Mouse (Mus musculus): Measurements from ENCODE around the gene Lrrc27.

Gene Lrrc27
- long read RNA-seq, experiment 1, partial matches to known transcripts = 2 of 5 reads
- long read RNA-seq, experiment 1, other reads (novel, unspliced or antisense) = 3 of 5 reads
- long read RNA-seq, experiment 2, partial matches to known transcripts = 1 of 7 reads
- long read RNA-seq, experiment 2, other reads (novel, unspliced or antisense) = 6 of 7 reads

DNA sequence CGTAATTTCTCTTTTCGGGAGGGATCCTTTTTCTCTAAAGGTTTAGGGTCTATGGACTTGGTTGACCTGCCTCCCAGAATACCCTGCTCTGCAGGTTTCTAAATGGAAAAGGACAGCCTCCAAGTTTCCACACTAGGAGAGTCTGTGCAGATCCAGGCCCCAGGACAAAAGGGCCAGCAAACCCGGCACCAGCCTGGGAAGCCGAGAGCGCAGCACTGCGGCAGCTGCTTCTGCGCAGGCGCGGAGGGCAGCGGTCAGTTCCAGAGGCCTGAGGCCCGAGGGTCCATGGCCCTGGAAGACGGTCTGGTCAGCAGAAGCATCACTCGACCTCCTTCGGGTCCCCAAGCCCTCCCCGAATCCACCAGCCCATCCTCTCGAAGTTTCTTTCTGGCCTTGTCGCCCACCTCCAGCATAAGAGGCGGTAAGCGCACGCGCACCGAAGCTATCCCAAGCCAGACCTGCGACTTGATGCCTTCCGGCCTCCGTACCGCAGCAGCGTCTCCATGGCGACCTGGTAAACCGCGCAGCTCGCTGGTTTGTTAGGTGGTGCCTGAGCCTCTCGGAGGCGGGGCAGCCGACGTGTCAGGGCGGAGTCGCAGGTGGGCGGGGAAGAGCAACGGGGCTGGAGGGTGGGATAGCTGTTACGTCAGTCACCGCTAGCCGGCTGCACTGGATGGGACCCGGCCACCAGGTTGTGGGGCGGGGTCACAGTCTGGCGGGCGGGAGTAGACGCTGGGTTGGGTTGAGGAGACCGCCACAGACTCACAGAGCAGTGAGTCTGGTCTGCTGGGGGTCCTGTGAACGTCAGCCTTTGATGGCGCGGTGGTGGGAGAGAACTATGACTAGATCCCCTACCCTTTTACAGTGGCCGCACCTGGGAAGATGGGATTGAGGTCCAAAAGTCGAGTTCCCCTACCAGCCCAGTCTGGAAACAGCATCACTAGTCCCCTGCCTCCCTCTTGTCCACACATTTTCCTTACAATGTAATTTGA lies at the start of gene Lrrc27, which contains the start of gene Stk32c:
Lrrc27 (plus strand) TSS at position 235 of the 992 bp plus-strand sequence.
Stk32c (minus strand) TSS at position 554 of the 992 bp plus-strand sequence.
- intact Hi-C loops (cut with DNase I) = no loop called here

DNA sequence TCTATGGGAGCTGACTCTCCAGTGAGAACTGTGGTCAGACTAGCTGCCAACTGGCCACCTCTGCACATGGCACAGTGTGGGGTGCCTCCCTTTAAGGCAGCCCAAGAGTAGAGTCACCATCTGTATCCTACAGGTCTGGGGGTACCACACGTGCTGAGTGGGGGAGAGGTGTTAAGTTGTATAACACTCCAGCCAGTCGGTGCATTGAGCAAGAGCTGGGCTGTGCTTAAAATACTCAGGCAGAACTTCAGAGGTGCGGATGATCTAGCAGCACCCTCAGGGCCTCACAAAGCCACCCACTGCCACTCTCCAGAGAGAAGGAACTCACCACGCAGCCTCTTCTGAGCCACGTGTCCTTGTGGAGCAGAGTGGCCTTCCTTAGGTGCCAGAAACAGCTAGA lies 48.4 kb upstream of the Lrrc27 start:
- intact Hi-C loops (cut with DNase I) = no loop called here

DNA sequence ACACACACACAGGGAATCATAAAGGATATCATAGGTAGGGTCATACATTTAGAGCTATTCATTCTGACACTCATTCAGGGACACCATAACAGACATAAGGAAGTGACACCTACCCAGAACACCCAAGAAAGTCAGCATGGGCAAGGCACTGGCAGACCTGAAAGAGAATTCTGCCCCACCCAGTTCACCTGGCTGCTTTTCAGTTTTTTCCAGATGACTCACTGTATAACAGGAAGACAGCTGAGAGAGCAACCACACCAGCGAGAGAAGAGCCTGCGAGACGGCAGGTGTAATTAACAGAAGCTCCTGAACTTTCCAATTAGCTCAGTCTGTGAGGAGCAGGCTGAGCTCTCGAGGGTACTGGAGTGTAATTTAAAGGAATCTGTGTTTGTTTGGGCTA lies 43.6 kb upstream of the Lrrc27 start:
- intact Hi-C loops (cut with DNase I) = no loop called here

DNA sequence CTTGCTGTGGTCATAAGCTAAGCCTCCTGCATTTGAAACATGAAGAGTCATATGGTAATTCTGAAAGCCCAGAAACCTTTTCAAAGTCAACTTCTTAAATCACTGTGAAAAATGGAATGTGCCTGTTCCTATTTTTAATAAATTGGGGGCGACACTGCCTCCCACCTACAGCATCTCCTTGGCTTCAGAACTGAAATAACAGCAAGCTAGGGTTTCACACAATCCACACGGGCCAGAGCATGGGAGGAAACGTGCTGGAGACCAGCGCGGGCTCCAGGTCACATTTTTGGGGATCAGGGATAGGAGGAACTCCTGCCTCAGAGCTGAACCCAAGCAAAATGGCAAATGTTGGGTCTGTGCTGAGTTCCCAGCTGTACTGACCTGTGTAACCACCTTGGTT lies 33.5 kb upstream of the Lrrc27 start:
- intact Hi-C loops (cut with DNase I) = no loop called here

DNA sequence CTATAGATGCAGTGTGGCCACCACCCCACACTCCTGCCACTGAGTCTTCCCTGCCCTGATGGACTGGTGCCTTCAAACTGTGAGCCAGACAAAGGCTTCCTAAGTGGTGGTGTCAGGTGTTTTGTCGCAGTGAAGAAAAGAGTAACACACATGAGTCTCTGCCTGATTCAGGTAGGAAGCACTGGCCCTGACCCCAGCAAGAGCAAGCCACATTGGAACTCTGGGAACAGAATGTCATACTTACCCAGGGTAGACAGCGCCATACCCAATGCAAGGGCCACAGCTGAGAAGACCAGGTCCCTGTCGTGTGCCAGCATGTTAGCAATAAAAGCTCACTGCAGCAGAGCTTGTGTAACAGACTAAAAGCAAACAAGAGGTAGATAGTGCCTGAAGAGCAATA lies 32.7 kb upstream of the Lrrc27 start:
- intact Hi-C loops (cut with DNase I) = no loop called here

DNA sequence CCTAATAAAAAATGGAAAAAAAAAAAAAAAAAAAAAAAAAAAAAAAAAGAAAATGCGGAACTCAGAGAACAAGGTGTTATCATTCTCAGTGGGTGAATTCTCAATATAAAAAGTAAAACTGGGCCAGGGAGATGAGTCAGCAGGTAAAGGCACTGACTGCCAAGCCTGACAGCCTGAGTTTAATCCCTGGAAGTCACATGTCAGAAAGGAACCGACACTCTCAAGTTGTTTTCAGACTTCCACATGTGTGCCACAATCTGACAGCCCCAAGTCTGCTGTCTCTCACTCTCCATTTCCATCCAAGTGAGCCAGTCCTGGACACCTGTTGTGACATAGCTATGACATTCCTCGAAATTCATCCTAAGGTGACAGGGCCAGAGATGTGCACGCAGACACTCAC lies 28.4 kb upstream of the Lrrc27 start:
- intact Hi-C loops (cut with DNase I) = no loop called here

DNA sequence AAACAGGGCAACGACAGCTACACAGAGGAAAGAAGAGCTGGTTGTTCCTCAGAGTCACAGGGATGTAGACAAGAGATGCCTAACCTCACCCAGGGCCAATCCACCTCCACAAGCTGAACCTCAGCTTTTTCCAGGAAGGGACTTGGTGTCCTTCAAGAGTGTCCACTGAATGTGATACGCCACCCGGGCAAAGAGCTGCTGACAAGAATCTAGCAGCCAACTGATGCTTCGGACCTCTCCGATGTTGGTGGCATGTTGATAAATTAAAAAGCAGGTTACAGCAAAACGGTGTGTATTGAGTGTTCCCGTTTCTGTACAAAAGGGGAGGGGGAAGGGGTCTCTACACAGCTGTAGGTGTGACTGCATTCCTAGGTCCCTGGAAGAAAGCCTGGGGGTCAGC lies 27.9 kb upstream of the Lrrc27 start:
- intact Hi-C loops (cut with DNase I) = no loop called here

DNA sequence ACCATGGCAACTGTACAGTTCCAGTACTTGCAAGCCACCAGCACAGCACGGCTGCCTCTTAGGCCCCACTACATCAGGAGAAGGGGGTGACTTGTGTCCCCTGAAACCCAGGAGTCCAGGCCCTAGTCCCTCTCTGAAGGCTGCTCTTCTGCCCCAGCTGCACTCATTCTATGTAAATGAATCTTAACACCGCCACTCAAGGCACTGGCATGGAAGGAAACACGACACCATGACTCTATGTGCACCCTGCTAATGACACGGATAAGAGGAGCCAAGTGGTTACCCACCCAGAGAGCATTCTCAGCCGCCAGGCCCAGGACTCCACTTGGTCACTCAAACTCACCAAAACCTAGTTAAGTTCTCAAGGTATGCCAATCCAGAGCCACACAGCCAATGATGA lies 26.8 kb upstream of the Lrrc27 start:
- intact Hi-C loops (cut with DNase I) = no loop called here

DNA sequence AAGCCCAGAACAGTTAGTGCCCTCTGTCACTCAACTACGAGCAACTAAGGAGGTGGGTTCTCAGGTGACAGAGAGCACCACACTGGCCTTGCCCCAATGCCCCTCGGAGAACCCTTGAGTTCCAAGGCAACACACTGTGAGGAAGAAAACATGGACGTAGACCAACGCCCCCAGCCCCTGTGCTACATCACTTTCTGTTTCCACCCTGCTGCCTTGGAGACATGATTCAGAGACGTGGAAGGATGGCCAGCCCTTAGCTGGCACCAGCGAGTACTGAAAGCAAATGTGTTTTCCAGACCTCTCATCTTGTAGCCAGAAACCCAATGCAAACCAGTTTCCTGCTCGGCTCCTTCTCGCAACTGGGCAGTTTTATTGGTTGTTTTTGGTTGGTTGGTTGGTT lies 26.4 kb upstream of the Lrrc27 start:
- intact Hi-C loops (cut with DNase I) = no loop called here

DNA sequence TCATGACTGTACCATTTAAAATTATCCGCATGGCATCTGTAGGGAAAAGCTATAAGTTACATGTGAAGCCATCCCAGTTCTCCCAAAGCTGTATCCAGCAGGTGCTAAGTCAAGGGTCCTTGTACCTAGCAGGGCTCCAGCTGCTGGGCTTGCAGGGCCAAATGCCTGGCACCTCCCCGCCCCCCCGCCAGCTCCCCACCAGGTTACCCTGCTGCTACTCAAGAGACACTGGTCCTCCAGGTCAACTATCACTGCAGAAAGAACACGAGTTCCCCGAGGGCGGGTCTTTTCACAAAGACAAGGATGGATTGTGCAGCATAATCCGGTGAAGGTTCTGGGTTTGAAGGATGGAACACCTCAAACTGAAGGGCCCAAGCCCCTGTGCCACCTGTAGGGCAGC lies 25.5 kb upstream of the Lrrc27 start:
- intact Hi-C loops (cut with DNase I) = no loop called here

DNA sequence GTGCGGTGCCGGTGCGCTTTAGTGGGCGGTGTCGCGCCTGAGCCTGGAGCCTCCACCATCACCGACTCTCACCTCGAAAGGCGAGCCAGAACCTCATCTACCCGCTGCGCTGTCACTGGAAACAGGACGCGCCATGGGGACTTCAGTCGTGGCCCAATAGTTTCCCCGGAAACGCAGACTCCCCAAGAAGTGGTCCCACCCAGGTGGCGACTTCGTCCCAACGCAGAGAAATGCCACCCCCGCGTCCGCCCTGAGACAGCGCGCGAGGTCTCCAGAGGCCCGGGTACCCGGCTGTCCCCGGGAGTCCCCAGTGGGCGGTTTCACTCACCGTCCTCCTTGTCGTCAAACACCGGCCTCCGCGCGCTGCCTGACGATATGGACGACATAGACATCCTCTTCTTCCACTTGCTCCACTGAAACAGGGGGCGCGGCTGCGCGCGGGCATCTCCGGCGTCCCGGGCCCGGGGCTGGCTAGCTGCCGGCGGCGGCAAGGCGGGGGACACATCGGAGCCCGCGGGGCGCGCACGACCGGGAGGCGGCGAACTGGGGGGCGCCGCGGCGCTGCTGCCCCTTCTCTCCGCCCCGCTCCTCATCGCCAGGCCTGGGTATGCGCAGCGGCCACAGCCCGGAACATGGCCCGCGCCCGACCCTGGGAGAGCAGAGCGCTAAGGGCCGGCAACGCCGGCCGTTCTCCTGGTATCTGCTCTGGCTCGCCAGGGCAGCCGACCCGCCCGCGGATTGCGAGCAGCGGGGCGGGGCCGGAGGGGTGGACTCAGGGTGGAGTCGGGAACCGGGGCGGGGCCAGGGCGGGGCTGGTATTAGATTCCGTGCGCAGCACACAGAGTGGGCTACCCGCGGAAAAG lies 24.8 kb upstream of the Lrrc27 start:
- intact Hi-C loops (cut with DNase I) = no loop called here

DNA sequence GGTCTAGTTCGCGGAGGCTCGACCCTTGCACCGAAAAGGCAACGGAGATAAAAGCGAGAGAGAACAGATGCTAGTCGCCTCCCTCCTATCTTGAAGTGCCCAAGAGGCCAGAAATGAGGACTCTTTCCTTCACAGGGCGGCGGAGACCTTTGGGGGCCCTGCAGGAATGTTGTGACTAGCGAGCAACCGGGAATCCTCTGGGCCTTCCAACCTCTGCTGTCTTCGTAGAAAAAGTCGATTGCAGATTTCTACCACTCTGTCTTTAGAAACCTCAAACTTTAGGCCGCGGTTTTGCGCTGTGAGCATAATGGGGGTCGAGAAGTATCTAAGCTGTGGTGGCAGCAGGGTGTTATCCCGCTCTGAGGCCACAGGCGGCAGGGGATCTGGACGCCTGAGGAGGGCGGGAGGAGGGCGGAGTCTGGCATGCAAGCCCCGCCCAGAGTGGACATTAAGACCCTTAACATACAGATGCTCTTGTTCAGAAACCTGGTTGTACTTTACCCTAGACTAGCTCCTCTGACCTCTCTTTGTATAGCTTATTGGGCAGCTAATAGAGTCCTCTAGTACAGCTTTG lies 24.1 kb upstream of the Lrrc27 start:
- intact Hi-C loops (cut with DNase I) = no loop called here

DNA sequence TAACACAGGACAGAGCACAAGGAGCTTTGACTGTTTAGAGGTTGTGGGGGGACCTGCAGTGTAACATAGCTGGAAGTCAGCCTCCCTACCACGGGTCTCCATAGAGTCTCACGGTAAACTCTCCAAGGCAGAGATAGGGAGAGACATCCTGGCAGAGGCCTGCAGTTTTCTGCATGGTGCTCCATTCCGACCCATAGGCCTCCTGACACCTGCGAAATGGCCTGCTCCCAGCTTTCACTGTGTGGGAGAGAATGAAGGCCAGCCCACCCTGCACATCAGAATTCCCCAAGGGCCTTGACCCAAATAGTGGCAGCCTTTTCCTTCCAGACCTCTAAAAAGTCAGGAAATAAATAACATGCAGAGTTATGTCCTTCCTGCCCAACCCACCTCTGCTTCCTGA lies 22.2 kb upstream of the Lrrc27 start:
- intact Hi-C loops (cut with DNase I) = loop anchor here (5.0 kb wide), 1 partner anchor 38 kb away; no protein-coding TSS in a partner anchor

DNA sequence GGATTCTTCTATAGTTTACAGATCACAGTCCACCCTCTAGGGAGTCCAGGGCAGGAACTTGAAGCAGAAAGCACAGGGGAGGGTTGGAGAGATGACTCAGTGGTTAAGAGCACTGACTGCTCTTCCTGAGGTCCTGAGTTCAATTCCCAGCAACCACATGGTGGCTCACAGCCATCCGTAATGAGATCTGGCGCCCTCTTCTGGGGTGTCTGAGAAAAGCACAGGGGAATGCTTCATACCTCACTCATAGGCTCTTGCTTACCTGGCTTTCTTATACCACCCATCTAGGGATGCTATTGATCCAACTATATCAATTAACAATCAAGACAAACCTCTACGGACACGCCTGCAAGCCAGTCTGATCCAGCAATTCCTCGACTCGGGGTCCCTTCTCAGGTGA lies 21.2 kb upstream of the Lrrc27 start:
- intact Hi-C loops (cut with DNase I) = loop anchor here (5.0 kb wide), 1 partner anchor 39 kb away; no protein-coding TSS in a partner anchor

DNA sequence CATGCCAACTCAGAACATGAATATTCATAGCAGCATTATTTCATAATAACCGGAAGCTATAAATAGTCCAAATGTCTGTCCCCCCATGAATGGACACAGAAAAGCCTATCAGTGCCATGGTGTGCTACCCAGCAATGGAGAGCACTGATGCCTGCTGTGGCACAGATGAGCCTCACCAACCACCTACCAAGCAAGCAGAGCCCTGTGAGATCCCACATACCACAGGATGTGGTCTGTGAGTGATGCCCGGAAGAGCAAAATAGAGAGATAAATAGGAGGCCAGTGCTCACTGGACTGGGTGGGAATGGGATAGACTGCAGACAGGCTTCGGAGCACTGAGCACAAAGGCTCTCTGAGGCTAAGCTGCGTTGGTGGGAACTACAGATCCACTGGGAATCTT lies 15.8 kb upstream of the Lrrc27 start:
- intact Hi-C loops (cut with DNase I) = no loop called here

DNA sequence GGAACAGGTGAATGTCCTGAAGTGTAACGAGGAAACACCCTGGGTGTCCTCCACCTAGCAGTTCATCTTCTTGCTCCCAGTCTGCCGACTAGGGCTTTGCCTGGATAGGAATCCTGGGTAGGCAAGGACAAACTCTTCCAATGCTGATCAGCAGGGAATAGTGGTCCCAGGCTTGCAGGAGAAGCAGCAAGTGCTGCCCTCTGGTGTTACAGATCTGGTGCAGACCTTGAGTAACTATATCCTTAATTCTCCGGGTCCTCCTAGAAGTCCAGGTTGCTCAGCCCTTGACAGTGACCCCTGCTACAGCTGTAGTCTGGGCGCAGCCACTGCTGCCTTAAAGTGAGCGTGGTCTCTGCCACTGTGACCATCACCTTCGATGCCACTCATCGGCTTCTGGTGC lies 12.7 kb upstream of the Lrrc27 start:
- intact Hi-C loops (cut with DNase I) = loop anchor here (5.0 kb wide), 1 partner anchor 78 kb away; no protein-coding TSS in a partner anchor

DNA sequence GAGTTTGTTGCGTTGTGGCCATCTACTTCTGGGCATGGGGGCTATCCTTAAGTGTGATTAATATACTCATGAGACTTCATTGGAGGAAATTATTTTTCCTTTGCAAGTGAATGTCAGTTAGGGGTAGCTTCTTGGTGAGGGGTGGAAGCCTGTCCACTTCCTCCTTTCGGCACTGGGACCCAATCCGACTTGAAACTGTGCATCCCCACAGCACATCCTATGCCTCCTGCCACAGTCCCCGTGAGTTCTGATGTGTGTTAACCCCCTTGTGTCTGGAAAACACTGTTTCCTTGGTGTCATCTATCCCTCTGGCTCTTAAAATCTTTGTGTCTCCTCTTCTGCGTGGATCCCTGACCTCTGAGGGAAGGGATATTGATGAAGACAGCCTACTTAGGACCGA lies 11.6 kb upstream of the Lrrc27 start:
- intact Hi-C loops (cut with DNase I) = loop anchor here (5.0 kb wide), 1 partner anchor 79 kb away; no protein-coding TSS in a partner anchor

DNA sequence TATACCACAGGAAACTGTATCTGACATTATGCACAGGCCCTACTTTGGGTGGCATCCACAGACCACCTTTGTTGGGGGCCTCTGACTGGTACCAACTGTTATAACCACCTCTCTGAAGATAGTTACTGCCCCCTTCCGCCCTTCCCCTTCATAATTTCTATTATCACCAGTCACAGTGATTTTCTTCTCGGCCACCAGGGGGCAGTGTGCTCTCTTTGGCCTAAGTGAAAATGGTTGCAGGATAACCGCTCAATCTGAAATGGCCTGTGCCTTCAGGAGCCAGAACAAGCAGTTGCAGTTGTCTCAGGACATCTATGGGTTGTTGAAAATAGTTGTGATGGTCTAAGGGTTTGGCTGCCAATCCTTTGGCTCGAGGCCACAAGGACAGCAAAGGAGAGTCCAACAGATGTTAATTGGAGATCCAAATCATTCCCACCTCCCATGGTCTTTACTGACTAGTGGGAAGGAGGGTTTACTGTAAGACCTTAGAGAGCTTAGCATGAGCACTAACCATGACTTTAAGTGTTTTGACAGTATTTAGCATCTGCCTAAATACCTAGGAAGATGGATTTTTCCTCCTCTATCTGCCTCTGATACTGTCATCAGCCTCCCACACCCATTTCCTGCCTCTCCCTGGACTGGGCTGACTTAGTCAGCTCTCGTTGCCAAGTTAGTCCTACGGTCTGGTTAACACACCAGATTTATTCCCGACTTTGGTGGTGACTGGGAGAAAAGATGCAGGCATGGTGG lies 4.6 kb upstream of the Lrrc27 start:
- intact Hi-C loops (cut with DNase I) = loop anchor here (2.0 kb wide), 1 partner anchor 89 kb away; no protein-coding TSS in a partner anchor

DNA sequence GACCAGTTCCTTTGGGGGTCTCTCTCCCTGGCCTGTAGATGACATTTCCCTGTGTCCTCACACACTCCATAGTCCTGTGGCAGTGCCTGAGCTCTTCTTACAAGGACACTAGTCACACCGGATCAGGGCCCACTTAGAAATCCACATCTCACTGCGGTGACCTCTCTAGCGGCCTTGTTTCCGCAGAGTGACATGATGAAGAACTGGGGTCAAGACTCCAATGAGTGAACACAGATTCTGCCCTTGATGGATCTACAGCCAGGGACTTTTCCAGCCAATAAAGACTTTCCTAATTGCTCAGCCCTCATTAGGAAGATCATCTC lies 4.1 kb upstream of the Lrrc27 start:
- intact Hi-C loops (cut with DNase I) = loop anchor here (2.0 kb wide), 1 partner anchor 88 kb away; no protein-coding TSS in a partner anchor

DNA sequence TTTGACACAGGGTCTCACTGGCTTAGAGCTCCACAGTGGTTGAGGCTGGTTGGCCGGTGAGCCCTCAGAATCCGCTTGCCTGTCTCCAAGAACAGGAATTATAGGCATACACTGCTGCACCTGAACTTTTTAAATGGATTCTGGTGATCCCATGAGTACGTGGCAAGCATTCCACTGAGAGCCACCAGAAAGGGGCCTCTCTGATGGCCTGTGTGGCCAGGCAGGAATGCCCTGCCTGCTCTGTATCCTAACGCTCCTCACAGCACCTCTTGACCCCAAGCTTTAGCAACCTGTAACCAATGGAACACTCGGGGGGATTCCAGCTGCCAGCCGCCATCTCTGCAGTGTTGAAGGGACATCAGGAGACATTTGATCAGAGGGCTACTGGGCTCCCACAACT lies 1.0 kb upstream of the Lrrc27 start:
- intact Hi-C loops (cut with DNase I) = no loop called here
